Mouse (Mus musculus) liver, embryonic 14.5 days (tissue): ENCODE results near the gene Olfr907.

Experiments
- CTCF ChIP-seq: IDR thresholded peaks from 2 replicates; pipeline ENCODE4 v1.5.1; 2016; ENCODE audit warnings: antibody characterized with exemption, low read depth, control low read depth
- EP300 ChIP-seq: IDR thresholded peaks from 2 replicates; pipeline ENCODE4 v1.6.1; 2016; ENCODE audit warnings: antibody characterized with exemption, low read depth

- TF ChIP-seq CTCF (no peak), EP300 (no peak)
Observed at GRCm38 (mm10) chr9:38512353-38512752, 16.8 kb downstream of the Olfr907 start.
